9 mouse cellular contexts compared by ENCODE assay signal in genomic region chr13:36295848-36296247, GRCm38 (mm10).
A peak's percentile ranks its signal among the peaks of the same experiment; 100 is the strongest.
DNase-seq lines count a peak whose midpoint lies in the region; ATAC-seq and TF ChIP-seq lines count a peak whose summit lies in the region.
"Had no signal": no experiment of that assay in that cellular context is flagged by ENCODE, and none has a peak within 500 bp of the region (broad histone marks: within the 10 kb centered on the region; RNA-seq: fewer than 3 reads in every experiment).

No protein-coding gene starts in this region.

- TF ChIP-seq RAD21 in MEL (IDR thresholded peaks at IDR 0.05; ENCODE audit: low read depth, low read length): no peak

- TF ChIP-seq CTCF in MEL (IDR thresholded peaks at IDR 0.05 in 2 of 3, conservative IDR thresholded peaks at IDR 0.05 in 1 of 3; ENCODE audit: control insufficient read depth in 1 of 3, insufficient read depth in 1 of 3, low read depth in 2 of 3, low read length in 3 of 3, poor library complexity in 1 of 3, severe bottlenecking in 1 of 3): no peak
- no peak for TF ChIP-seq CTCF in forebrain, postnatal 0 days (IDR thresholded peaks at IDR 0.05; ENCODE audit: low read depth)

- no peak for TF ChIP-seq POLR2A in MEL (IDR thresholded peaks at IDR 0.05; ENCODE audit: control insufficient read depth in 1 of 2, insufficient read depth in 1 of 2, low read depth in 1 of 2, low read length in 2 of 2, poor library complexity in 1 of 2)

- intact Hi-C loops in left cerebral cortex, postnatal 14 days (cut with DNase I): no loop called here

- peak; percentile 18 to 34 for DNase-seq in adrenal gland, adult 18-20 months (ENCODE audit: low spot score in 2 of 2)
- no peak for DNase-seq in adrenal gland, adult 8-10 months
- peak; percentile 12 for DNase-seq in MEL (ENCODE audit: low read depth, low spot score)
- DNase-seq in forebrain, postnatal 0 days: peak; percentile 77
- peak; percentile 71 to 74 for DNase-seq in left cerebral cortex, postnatal 14 days (ENCODE audit: low spot score in 2 of 2)
- peak; percentile 23 for DNase-seq in ovary, postnatal 36 days (ENCODE audit: low spot score)
- DNase-seq: liver, embryonic 13.5 days had no signal

- peaks cover 0 to 15% of the 10 kb centered on the region in 2 experiments; a peak in 2 of 4 replicates for H3K36me3 ChIP-seq in MEL (ENCODE audit: control insufficient read depth in 1 of 2, insufficient read depth in 2 of 2, low read length in 2 of 2)
- H3K36me3 ChIP-seq in forebrain, postnatal 0 days (ENCODE audit: insufficient read depth): no peaks in the 10 kb centered on the region
- H3K36me3 ChIP-seq in hindbrain, embryonic 15.5 days: no peaks in the 10 kb centered on the region
- H3K36me3 ChIP-seq: liver, embryonic 13.5 days had no signal

- no peaks in the 10 kb centered on the region for H3K9me3 ChIP-seq in MEL (replicated peaks; ENCODE audit: insufficient read depth, low read length)
- no peaks in the 10 kb centered on the region for H3K9me3 ChIP-seq in forebrain, postnatal 0 days (ENCODE audit: low read length)
- no peaks in the 10 kb centered on the region for H3K9me3 ChIP-seq in hindbrain, embryonic 15.5 days
- H3K9me3 ChIP-seq: liver, embryonic 13.5 days had no signal

- no peak for TF ChIP-seq EP300 in MEL (IDR thresholded peaks at IDR 0.05; ENCODE audit: low read depth in 1 of 2, low read length in 2 of 2)

- H3K79me2 ChIP-seq in MEL (ENCODE audit: control insufficient read depth, insufficient read depth, low read length, poor library complexity): no peaks in the 10 kb centered on the region

- no peaks in the 10 kb centered on the region for H3K27me3 ChIP-seq in MEL (ENCODE audit: control insufficient read depth in 1 of 2, insufficient read depth in 2 of 2, low read length in 2 of 2)
- H3K27me3 ChIP-seq in forebrain, postnatal 0 days (ENCODE audit: insufficient read depth, low read length): no peaks in the 10 kb centered on the region
- H3K27me3 ChIP-seq in hindbrain, embryonic 15.5 days: no peaks in the 10 kb centered on the region
- H3K27me3 ChIP-seq: liver, embryonic 13.5 days had no signal

- no peak overlapping the region for H3K4me2 ChIP-seq in forebrain, postnatal 0 days (ENCODE audit: low read depth)
- no peak overlapping the region for H3K4me2 ChIP-seq in hindbrain, embryonic 15.5 days
- H3K4me2 ChIP-seq: liver, embryonic 13.5 days had no signal

- H3K4me1 ChIP-seq in MEL (ENCODE audit: control insufficient read depth in 1 of 2, insufficient read depth in 2 of 2, low read length in 2 of 2): peaks cover 8 to 12% of the 10 kb centered on the region in 2 experiments
- peaks cover 18% of the 10 kb centered on the region for H3K4me1 ChIP-seq in forebrain, postnatal 0 days (ENCODE audit: insufficient read depth)
- peaks cover 32% of the 10 kb centered on the region for H3K4me1 ChIP-seq in hindbrain, embryonic 15.5 days (replicated peaks)
- H3K4me1 ChIP-seq: liver, embryonic 13.5 days had no signal

- no peak overlapping the region for H3K4me3 ChIP-seq in MEL (ENCODE audit: control insufficient read depth in 1 of 2, insufficient read depth in 1 of 2, low read depth in 2 of 2, low read length in 2 of 2)
- no peak overlapping the region for H3K4me3 ChIP-seq in forebrain, postnatal 0 days (ENCODE audit: low read depth, low read length)
- no peak overlapping the region for H3K4me3 ChIP-seq in hindbrain, embryonic 15.5 days
- H3K4me3 ChIP-seq: liver, embryonic 13.5 days had no signal

- no peak overlapping the region for H3K9ac ChIP-seq in MEL (ENCODE audit: control insufficient read depth, low read depth, low read length, poor library complexity, severe bottlenecking)
- H3K9ac ChIP-seq in forebrain, postnatal 0 days: no peak overlapping the region
- no peak overlapping the region for H3K9ac ChIP-seq in hindbrain, embryonic 15.5 days
- H3K9ac ChIP-seq: liver, embryonic 13.5 days had no signal

- ATAC-seq in forebrain, postnatal 0 days: peak; percentile 52
- peak; percentile 78 for ATAC-seq in hindbrain, embryonic 15.5 days (ENCODE audit: low FRiP score, low read depth)
- no peak for ATAC-seq in megakaryocyte-erythroid progenitor cell, adult 5-6 weeks (replicated peaks; ENCODE audit: low FRiP score, low TSS enrichment, poor library complexity, severe bottlenecking)

- no peak overlapping the region for H3K27ac ChIP-seq in MEL (ENCODE audit: control insufficient read depth, low read depth, low read length)
- no peak overlapping the region for H3K27ac ChIP-seq in forebrain, postnatal 0 days (ENCODE audit: low read depth, low read length)
- peak overlapping the region; percentile 58 for H3K27ac ChIP-seq in hindbrain, embryonic 15.5 days (replicated peaks)
- H3K27ac ChIP-seq: liver, embryonic 13.5 days had no signal

- 15% methylated on average over 6 of the region's 6 CpGs for WGBS in forebrain, postnatal 0 days
- WGBS in hindbrain, embryonic 15.5 days: 18% methylated on average over 6 of the region's 6 CpGs

TF ChIP-seq in MEL, 35 proteins besides CTCF, POLR2A, EP300 and RAD21:
- TF ChIP-seq ZNF384 (IDR thresholded peaks at IDR 0.05; ENCODE audit: low read depth, low read length): no peak
- TF ChIP-seq MAX (IDR thresholded peaks at IDR 0.05; ENCODE audit: low read length): no peak
- TF ChIP-seq ZMIZ1 (IDR thresholded peaks at IDR 0.05; ENCODE audit: low read depth, low read length): no peak
- TF ChIP-seq ELF1 (IDR thresholded peaks at IDR 0.05; ENCODE audit: low read depth, low read length): no peak
- no peak for TF ChIP-seq TAL1 (IDR thresholded peaks at IDR 0.05; ENCODE audit: low read length)
- TF ChIP-seq MAFK (IDR thresholded peaks at IDR 0.05; ENCODE audit: borderline replicate concordance, low read depth, low read length): no peak
- TF ChIP-seq NRF1 (IDR thresholded peaks at IDR 0.05; ENCODE audit: insufficient read depth, low read depth, low read length, poor library complexity, severe bottlenecking): no peak
- no peak for TF ChIP-seq USF1 (IDR thresholded peaks at IDR 0.05; ENCODE audit: low read depth, low read length)
- no peak for TF ChIP-seq MAZ (IDR thresholded peaks at IDR 0.05; ENCODE audit: low read depth, low read length)
- TF ChIP-seq POLR2AphosphoS2 (IDR thresholded peaks at IDR 0.05; ENCODE audit: low read length): no peak
